Mouse (Mus musculus) left cerebral cortex, adult 11 months (tissue): Measurements from ENCODE around the gene Aox1.
"Not testable (repeated sequence)": the region's sequence is repeated elsewhere in the genome, so short reads cannot be mapped to it uniquely, and the experiment has no call there.

Experiments used
- DNase-seq: peaks from one replicate; pipeline ENCODE4 v3.0.0; 2022; ENCODE audit warnings: low spot score

Gene Aox1

DNA sequence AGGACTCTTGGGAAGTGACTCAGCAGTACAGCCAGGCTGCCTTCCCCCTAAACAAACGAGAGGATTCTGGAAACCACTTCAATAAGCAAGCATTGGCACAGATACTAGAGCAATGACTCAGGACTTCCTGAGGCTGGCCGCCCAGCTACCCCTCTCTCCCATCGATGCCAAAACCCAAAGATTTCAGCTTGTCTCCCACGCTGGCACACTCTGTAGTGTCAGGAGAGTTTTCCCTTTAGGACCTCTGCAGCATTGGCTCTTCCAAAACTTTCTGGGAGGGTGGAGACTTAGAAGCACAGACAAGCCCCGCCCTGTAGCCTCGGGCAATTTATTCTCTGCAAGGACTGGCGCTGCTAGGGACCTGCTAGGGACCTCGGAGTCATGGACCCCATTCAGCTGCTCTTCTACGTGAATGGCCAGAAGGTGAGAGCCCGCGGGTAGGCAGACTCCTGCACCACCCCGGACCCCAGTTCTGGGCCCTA, at the start of gene Aox1:
Gene Aox1 (plus strand): TSS at position 296 of the 482 bp plus-strand sequence.
- peak; percentile 9 for DNase-seq

GRCm38 (mm10) chr1:57989052-57989600, 40.6 kb upstream of the Aox1 start:
- DNase-seq, result no peak

DNA sequence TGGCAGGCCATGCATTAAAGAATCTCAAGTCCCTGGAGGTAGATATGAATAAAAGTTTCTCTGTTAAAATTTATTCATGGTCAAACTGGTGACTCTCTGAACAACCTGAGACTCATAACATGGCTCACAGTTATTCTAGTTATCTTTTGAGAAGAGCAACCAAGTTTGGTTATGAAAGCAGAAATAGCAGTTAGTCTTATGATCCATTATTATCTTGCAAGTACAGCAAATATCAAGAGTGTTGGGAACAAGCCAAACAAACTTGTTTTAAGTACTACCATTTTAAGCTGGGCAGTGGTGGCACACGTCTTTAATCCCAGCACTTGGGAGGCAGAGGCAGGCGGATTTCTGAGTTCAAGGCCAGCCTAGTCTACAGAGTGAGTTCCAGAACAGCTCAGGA, 38.5 kb upstream of the Aox1 start:
- no peak for DNase-seq

GRCm38 (mm10) chr1:57995432-57996132, 34.1 kb upstream of the Aox1 start, which contains the start of gene Sgo2a:
Gene Sgo2a (plus strand): TSS chr1:57995971.
- peak; percentile 82 for DNase-seq

- no peak for DNase-seq
Measured at GRCm38 (mm10) chr1:57996133-57996615, 33.6 kb upstream of the Aox1 start.

DNA sequence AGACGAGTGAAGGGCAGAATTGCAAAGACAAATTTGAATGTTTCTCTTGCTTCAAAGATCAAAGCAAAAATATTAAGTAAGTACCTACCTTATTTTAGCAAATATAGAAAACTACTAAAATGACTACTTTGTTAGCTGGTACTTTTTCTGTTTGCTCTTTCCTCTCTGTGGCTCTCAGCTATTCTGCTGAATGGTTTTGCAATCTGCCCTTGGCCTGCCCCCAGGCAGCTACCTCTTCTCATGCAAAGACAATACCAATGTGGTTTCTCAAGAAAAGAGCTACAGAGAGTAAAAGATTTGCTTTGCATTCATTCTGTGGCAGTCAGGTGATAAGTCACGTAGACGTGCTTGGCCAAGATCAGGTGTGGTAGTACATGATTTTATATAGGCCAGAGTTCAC, 31.6 kb upstream of the Aox1 start:
- no peak for DNase-seq

DNA sequence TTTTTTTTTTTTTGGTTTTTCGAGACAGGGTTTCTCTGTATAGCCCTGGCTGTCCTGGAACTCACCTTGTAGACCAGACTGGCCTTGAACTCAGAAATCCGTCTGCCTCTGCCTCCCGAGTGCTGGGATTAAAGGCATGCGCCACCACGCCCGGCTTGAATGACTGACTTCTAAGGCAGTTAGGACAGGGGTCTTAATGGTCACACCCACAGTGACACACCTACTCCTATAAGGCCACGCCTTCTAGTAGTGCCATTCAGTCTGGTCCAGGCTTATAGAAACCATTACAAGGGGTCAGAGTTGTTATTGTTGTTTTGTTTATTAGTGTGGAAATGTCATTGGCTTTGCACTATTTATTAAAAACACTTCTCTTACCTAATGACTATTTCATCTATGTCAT, 23.3 kb upstream of the Aox1 start:
- not testable (repeated sequence) for DNase-seq

GRCm38 (mm10) chr1:58018856-58019255, 10.9 kb upstream of the Aox1 start, which contains the start of gene Kctd18:
Gene Kctd18 (minus strand): TSS chr1:58018956.
- DNase-seq, result no peak

DNA sequence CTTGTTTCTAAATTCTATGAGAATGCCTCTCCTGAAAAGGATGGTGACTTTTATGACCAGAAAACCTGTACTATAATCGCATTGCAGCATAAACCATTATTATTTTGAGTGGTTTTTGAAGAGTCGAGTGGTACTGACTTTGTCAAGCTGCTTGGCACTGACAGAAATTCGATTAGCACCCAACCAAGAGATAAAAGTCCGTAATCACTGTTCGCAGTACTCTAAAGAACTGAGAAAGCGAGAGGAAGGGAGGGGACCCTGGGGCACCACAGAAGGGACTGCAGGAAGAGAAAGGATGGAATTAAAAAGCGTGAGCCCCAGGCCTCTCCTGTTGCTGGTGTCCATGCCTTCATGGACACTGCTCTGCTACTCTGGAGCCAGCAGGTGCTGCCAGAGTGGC, 2.0 kb upstream of the Aox1 start:
- no peak for DNase-seq

DNA sequence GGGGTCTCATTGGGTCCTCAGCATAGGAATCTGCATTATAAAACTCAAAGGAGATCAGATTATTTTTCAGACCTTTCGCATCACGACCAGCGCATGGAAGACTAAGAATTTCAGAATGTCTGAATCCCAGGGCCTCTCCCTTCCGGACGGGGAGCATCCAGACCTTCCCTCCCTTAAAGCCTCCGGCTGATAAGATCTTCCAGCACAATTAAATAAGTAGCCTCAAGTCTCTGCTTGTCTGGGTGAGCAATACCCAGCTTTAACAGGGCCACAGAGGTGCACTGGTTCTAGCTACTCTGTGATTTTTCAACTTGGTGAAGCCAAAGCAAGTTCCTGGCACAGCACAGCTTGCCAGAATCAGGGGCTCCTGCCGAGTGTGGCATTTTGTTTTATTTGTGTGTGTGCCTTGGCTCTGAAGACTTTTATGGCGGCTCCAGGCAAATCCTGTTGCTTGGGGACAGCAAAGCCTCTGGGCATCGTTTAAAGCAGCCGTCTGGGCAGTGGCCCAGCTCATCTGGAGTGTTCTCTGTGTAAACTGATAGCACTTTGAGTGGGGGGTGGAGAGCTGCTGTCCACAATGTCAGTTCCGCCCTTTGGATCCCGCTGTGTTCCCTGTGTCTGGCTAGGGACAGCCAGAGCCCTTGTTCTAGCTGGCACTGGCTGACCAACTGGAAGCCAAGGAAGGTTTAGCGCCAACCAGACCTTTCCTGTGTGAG, 583 bp downstream of the Aox1 start:
- DNase-seq, result peak; percentile 14

GRCm38 (mm10) chr1:58031160-58031769, 1.5 kb downstream of the Aox1 start:
- peak; percentile 11 for DNase-seq

DNA sequence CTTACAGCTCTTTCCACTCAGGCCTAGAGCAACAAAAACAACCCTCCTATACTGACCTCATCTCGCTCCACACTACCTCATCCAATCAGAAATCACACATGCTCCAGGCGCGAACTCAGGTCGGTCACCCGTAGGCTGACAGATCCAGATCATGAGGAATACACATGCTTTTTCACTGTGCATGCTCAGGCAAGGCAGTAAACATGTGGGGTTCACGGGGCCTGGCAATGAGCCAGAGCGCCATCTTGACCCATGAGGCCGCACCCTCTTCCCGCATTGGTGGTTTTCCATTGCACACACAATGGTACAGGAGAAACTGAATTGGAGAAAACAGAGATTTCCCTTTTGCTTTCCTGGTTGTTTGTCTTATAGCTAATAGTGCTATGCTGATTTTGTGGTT, 7.6 kb downstream of the Aox1 start:
- not testable (repeated sequence) for DNase-seq

- DNase-seq, result no peak
Measured at GRCm38 (mm10) chr1:58045076-58045475, 15.3 kb downstream of the Aox1 start.

- no peak for DNase-seq
Measured at GRCm38 (mm10) chr1:58045546-58045945, 15.8 kb downstream of the Aox1 start.

- DNase-seq, result no peak
Measured at GRCm38 (mm10) chr1:58046721-58047290, 17.1 kb downstream of the Aox1 start.

GRCm38 (mm10) chr1:58049126-58049525, 19.4 kb downstream of the Aox1 start:
- DNase-seq, result no peak

GRCm38 (mm10) chr1:58055598-58055997, 25.9 kb downstream of the Aox1 start:
- no peak for DNase-seq

GRCm38 (mm10) chr1:58056074-58056807, 26.5 kb downstream of the Aox1 start:
- no peak for DNase-seq

DNA sequence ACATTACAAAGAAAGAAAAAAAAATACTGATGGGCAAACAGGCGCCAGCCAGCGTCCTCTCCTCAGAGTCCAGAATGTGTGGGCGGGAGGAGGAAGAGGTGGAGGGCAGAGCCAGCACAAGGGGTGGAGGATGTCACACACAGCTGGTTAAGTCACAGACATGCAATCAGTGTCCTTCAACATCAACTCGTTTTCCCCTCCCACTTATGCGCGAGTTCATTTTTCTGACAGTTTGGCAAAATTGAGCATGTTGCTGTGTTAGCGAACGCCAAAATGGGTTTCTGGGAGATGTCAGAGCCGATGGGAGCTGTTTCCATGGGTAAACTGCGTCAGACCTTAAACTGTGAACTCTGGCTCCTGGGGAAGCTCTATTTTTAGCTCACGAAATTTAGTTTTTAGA, 27.2 kb downstream of the Aox1 start:
- DNase-seq, result no peak

DNA sequence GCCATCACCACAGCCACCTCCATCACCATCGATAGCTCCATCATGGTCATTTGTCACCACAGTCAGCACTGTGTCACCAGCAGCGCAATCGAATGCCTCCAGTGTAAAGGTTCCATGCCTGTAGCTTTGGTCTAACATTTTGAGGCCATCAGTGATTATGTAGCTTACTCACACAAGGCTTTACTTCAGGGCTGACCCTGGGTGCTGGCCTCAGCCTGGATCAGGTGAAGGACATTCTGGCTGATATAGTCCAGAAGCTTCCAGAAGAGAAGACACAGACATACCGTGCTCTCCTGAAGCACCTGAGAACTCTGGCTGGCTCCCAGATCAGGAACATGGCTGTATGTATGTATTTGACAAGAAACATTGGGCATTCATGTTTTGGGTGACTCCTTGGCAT, 29.1 kb downstream of the Aox1 start:
- DNase-seq, result no peak

GRCm38 (mm10) chr1:58062131-58062530, 32.4 kb downstream of the Aox1 start:
- DNase-seq, result no peak
